Mouse (Mus musculus) megakaryocyte, embryonic 14.5 days (primary cell): Measurements from ENCODE around the gene Slc7a8.

Experiments
- FLI1 ChIP-seq: IDR thresholded peaks from 2 replicates; pipeline ENCODE4 v1.6.1; 2012; ENCODE audit warnings: low read length, inconsistent platforms, mixed read lengths
- GATA1 ChIP-seq: IDR thresholded peaks from 3 replicates; pipeline ENCODE4 v1.6.1; 2012; ENCODE audit warnings: mixed read lengths, low read length, inconsistent platforms, borderline replicate concordance

DNA sequence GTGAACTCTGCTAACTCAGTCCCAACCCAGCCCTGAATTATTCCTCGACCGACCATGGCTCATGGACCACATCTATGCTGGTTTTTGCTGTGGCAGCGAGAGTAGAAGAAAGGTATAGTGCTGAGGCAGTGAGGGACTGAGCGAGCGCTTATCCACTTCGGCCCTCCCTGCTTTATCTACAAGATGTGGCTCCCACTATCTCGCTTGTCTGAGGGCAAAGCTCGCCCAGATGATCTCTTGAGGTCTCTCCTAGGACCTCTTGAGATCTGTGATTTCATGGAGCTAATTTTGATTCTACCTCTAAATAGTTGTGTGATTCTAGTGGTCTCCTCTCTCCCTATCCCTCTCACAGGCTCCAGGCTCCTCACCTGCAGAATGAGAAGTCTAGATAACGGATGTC is 72.7 kb downstream of the Slc7a8 start:
- TF ChIP-seq GATA1 = no peak
- no peak for TF ChIP-seq FLI1
